Mouse (Mus musculus): ENCODE results near the gene Stra6l. TPM values are rescaled to one million over a fixed set of nuclear protein-coding genes. Genes with fewer than 3 reads are reported as not detected.

The Stra6l gene
- total and polyA plus RNA-seq, 2 experiments from 2014 or later, result 0.29 to 0.38 TPM

DNA sequence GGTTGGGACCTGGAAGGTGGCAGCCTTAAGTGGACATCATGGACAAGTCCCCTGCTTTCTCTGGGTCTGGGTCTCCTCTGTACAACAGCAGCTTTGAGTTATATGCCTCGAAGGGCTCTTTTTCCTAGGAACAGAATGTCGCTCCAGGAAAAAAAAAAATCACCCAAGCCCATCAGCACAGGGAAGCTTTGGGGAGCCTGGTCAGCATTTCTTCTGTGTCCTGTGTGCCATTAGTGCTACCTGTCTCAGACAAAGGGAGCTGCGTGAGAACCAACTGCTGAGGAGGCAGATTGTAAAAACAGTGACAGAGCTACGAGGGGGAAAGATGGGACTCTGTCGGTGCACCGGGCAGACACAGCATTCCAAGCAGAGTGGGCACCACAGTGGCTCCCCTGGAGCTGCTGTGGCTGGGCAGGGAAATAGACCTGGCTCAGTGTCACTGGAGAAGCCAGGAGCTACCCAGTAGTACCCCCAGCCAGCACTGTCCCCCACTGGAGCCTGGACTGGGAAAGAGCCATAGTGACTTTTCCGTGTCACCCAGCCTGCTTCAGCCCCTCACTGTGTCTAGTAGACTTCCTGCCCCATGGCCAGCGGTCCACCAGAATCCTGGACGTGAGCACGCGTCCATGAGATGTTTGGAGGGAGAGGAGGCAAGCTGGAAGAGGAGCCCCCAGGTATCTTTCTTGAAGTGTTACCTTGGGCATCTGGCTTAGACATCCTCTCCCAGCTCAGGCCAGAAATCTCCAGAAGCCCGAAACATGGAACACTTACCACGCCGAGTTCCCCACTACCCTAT, 23.5 kb upstream of the Stra6l start:
- no peak for DNase-seq
- H3K4me3 ChIP-seq (ENCODE audit: low read depth, low read length), result peak overlapping the region; percentile 62
- no peaks in the 10 kb centered on the region; the same call in 1 of the 2 replicates for H3K36me3 ChIP-seq (ENCODE audit: insufficient read depth)
- peaks cover 26% of the 10 kb centered on the region for H3K4me1 ChIP-seq (ENCODE audit: insufficient read depth)
- ATAC-seq, result no peak
- H3K27ac ChIP-seq (ENCODE audit: low read depth, low read length), result peak overlapping the region; percentile 90
- peak overlapping the region; percentile 75 for H3K4me2 ChIP-seq (ENCODE audit: low read depth)
- peak overlapping the region; percentile 87 for H3K9ac ChIP-seq
- H3K9me3 ChIP-seq (ENCODE audit: low read length), result no peaks in the 10 kb centered on the region
- no peaks in the 10 kb centered on the region for H3K27me3 ChIP-seq (ENCODE audit: insufficient read depth, low read length)
- WGBS, result 19% methylated on average over 14 of the region's 14 CpGs
- no peak for TF ChIP-seq CTCF (IDR thresholded peaks at IDR 0.05; ENCODE audit: low read depth)

DNA sequence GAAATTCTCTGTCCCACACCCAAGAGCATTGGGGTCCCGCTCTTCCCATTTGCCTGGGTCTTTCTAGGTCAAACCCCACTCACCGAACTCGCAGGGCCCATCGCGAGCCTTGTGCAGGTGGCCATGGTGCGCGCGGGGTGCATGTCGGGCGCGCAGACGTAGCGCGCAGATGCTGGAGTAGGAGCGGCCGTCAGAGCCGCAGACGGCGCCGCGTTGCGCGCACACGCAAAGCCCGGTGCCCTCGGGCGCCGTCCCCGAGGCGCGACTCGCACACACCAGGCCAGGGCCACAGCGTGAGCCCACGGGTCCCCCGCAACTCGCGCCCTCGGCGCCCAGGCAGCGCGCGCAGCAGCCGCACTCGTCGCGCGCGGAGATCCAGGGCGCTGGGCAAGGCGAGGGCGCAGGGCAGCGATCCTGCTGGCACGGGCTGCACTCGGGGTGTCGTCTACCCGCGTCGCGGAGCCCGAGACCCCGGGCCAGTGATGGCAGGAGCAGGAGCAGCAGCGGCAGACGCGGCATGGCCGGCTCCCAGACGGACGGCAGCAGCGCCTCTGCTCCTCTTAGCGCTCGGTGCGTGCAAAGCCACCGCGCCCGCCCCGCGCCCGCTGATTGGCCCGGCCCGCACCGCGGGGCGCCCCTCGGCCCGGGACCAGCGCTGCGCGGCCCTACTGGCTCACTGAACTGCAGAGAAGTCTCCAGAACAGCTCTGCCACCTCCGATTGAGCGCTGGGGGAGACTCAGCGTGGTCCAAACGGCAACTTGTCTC, 22.0 kb upstream of the Stra6l start, which contains the start of gene Igfbpl1:
Igfbpl1 (minus strand) TSS at position 649 of the 766 bp plus-strand sequence.
- peaks cover 32% of the 10 kb centered on the region for H3K4me1 ChIP-seq (ENCODE audit: insufficient read depth)

DNA sequence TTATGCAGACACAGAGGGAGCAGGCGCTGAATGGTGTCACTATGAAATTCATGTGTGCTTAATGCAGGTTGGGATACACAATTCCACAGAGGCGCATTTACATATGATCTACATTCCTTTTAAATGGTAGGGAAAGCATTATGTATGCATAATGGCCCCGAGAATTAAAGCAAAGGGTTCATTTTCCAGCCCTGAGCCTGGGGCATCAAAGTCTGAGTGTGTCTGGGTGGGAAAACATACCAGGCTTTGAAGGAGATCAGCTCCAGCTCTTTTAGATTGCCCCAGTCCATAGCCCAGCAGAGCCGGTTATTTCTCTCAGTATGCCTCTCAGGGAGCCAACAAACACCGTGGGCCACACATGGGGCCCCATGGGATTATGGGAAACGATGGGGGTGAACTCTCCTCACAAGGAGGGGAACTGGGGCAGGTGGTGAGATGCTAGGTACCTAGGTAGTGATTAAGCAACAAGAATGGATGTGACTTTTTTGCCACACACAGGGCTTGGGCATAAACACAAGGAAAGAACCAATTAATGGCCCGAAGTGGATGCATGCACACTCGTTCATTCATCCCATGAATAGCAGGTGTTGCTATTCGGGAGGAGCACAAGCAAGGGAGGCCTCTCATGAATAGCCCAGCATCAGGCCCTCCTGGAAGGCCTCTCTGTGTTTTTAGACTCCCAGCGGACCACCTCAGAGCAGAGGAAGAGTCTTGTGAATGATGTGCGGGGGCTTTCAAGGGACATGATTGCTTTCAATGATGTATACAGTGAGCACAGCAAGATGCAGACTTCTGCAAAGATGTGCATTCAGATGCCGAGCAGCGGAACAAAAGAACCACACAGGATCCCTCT, 18.3 kb upstream of the Stra6l start:
- H3K27me3 ChIP-seq (ENCODE audit: insufficient read depth, low read length), result no peaks in the 10 kb centered on the region
- H3K27ac ChIP-seq (ENCODE audit: low read depth, low read length), result peak overlapping the region; percentile 50; the same call in 1 of the 2 replicates
- H3K9ac ChIP-seq, result no peak overlapping the region
- ATAC-seq, result no peak
- DNase-seq, result no peak
- no peaks in the 10 kb centered on the region for H3K36me3 ChIP-seq (ENCODE audit: insufficient read depth)
- no peaks in the 10 kb centered on the region for H3K9me3 ChIP-seq (ENCODE audit: low read length)
- WGBS, result 15% methylated on average over 13 of the region's 13 CpGs
- no peak overlapping the region for H3K4me3 ChIP-seq (ENCODE audit: low read depth, low read length)
- no peak for TF ChIP-seq CTCF (IDR thresholded peaks at IDR 0.05; ENCODE audit: low read depth)
- H3K4me2 ChIP-seq (ENCODE audit: low read depth), result no peak overlapping the region
- H3K4me1 ChIP-seq (ENCODE audit: insufficient read depth), result peaks cover 21% of the 10 kb centered on the region

More for the DNA sequence above, 22.0 kb upstream of the Stra6l start, which contains the start of gene Igfbpl1:
- ATAC-seq (peak; percentile 74), DNase-seq (peak; percentile 75)
- Histone ChIP-seq H3K27me3 (ENCODE audit: insufficient read depth, low read length) (no peaks in the 10 kb centered on the region), H3K4me3 (ENCODE audit: low read depth, low read length) (peak within 1 kb of the TSS; percentile 62), H3K36me3 (ENCODE audit: insufficient read depth) (no peaks in the 10 kb centered on the region; the same call in 1 of the 2 replicates), H3K9ac (peak within 1 kb of the TSS; percentile 87), H3K9me3 (ENCODE audit: low read length) (no peaks in the 10 kb centered on the region), H3K27ac (ENCODE audit: low read depth, low read length) (peak within 1 kb of the TSS; percentile 90), H3K4me2 (ENCODE audit: low read depth) (peak within 1 kb of the TSS; percentile 75)
- peak; percentile 3; the same call in 1 of the 2 replicates for TF ChIP-seq CTCF (IDR thresholded peaks at IDR 0.05; ENCODE audit: low read depth)
- WGBS, result under 1% methylated on average over 84 of the region's 91 CpGs

DNA sequence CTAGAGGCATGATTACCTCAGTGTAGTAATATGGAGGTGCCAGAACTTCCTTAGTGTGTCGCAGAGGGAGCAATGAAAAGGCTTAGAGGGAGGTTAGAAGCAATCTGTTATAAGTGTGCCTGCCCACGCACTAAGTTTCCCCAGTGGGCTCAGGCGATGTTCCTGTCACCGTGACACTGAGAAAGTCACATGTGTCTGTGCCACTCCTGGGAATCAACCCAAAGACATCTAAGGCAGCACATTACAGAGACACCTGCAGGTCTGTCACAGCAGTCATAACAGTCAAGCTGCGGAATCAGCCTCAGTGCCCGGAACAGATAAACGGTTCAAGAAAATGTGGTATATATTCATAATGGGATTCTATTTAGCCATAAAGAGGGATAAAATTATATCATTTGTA, 16.5 kb upstream of the Stra6l start:
- peak; percentile 76 for ATAC-seq

DNA sequence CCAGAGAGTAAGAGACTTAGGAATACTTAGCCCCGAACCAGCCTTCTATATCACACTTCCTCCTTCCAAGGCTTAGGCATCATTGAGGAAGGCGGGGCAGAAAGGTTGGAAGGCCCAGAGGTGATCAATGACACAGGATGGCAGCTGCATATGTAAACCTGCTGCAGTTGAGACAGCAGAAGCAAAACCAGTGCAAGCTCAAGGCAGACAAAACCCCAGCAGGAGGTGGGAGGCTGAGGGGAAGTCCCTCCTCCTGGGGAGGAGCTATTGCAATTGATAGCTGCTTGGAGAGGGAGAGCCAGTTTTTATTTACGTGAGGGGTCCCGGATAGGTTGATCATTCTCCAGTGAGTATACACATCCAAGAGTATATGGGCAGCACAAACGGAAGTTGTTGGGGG, 15.0 kb upstream of the Stra6l start:
- no peak for TF ChIP-seq CTCF (IDR thresholded peaks at IDR 0.05; ENCODE audit: low read depth)
- H3K9me3 ChIP-seq (ENCODE audit: low read length), result no peaks in the 10 kb centered on the region
- H3K27me3 ChIP-seq (ENCODE audit: insufficient read depth, low read length), result no peaks in the 10 kb centered on the region
- 36% methylated on average over 5 of the region's 5 CpGs for WGBS
- no peak overlapping the region for H3K27ac ChIP-seq (ENCODE audit: low read depth, low read length)
- no peak for ATAC-seq
- peaks cover 21% of the 10 kb centered on the region for H3K4me1 ChIP-seq (ENCODE audit: insufficient read depth)
- H3K4me3 ChIP-seq (ENCODE audit: low read depth, low read length), result no peak overlapping the region
- H3K36me3 ChIP-seq (ENCODE audit: insufficient read depth), result no peaks in the 10 kb centered on the region
- no peak for DNase-seq
- no peak overlapping the region for H3K9ac ChIP-seq
- H3K4me2 ChIP-seq (ENCODE audit: low read depth), result no peak overlapping the region

More for the DNA sequence above, 16.5 kb upstream of the Stra6l start:
- Histone ChIP-seq H3K4me2 (ENCODE audit: low read depth) (no peak overlapping the region), H3K4me3 (ENCODE audit: low read depth, low read length) (no peak overlapping the region), H3K27me3 (ENCODE audit: insufficient read depth, low read length) (no peaks in the 10 kb centered on the region), H3K36me3 (ENCODE audit: insufficient read depth) (no peaks in the 10 kb centered on the region), H3K9me3 (ENCODE audit: low read length) (no peaks in the 10 kb centered on the region), H3K4me1 (ENCODE audit: insufficient read depth) (peaks cover 21% of the 10 kb centered on the region), H3K27ac (ENCODE audit: low read depth, low read length) (no peak overlapping the region), H3K9ac (no peak overlapping the region)
- no peak for DNase-seq
- no peak for TF ChIP-seq CTCF (IDR thresholded peaks at IDR 0.05; ENCODE audit: low read depth)
- WGBS, result 54% methylated on average over 7 of the region's 7 CpGs

DNA sequence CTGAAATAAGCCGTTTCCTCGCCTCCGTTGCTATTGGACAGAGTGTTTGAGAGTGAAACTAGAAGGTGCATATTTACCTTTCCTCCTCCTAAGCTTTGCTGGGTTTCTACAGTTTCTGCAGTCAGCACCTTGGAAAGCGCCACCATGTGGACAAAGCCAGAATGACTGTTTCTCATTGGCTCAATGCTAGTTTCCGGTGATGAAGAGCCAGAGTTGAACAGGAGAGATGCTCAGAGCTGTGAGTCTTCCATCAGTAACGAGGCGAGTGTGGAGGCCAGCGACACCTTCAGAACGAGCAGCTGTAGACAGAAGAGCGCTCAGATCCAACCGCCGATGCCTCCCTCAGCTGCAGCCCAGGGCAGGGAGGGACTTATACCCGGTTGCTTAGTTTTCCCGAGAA, 4.1 kb upstream of the Stra6l start:
- no peaks in the 10 kb centered on the region for H3K36me3 ChIP-seq (ENCODE audit: insufficient read depth)
- DNase-seq (peak; percentile 87), ATAC-seq (peak; percentile 55)
- no peak overlapping the region for H3K27ac ChIP-seq (ENCODE audit: low read depth, low read length)
- H3K27me3 ChIP-seq (ENCODE audit: insufficient read depth, low read length), result no peaks in the 10 kb centered on the region
- no peak overlapping the region for H3K9ac ChIP-seq
- no peak overlapping the region for H3K4me3 ChIP-seq (ENCODE audit: low read depth, low read length)
- 37% methylated on average over 14 of the region's 14 CpGs for WGBS
- peak; percentile 85 for TF ChIP-seq CTCF (IDR thresholded peaks at IDR 0.05; ENCODE audit: low read depth)
- H3K4me2 ChIP-seq (ENCODE audit: low read depth), result peak overlapping the region; percentile 28; the same call in 1 of the 2 replicates
- no peaks in the 10 kb centered on the region for H3K9me3 ChIP-seq (ENCODE audit: low read length)
- no peaks in the 10 kb centered on the region for H3K4me1 ChIP-seq (ENCODE audit: insufficient read depth)
